Mouse (Mus musculus) forebrain, embryonic 13.5 days (tissue): ENCODE measurements around the gene Akr1d1. TPM values are rescaled to one million over a fixed set of nuclear protein-coding genes. Genes with fewer than 3 reads are reported as not detected.

ENCODE experiments used
- ATAC-seq: fragments of 200-750 bp; cut with Nextera tagmentation; 2 replicates; pipeline ENCODE4 v1.8.0; 2017
- H3K27ac ChIP-seq: fragments of 300-500 bp; sonication (generic); 2 replicates; pipeline ENCODE4 v1.5.1; 2015; ENCODE audit warnings: inconsistent platforms, mild to moderate bottlenecking, moderate library complexity
- H3K27me3 ChIP-seq: fragments of 300-500 bp; sonication (generic); 2 replicates; pipeline ENCODE4 v1.6.1; 2015; ENCODE audit warnings: mild to moderate bottlenecking, inconsistent platforms
- H3K36me3 ChIP-seq: fragments of 300-500 bp; sonication (generic); 2 replicates; pipeline ENCODE4 v1.6.1; 2015; ENCODE audit warnings: mild to moderate bottlenecking, inconsistent platforms; ENCODE audit not compliant: poor library complexity, severe bottlenecking
- H3K4me1 ChIP-seq: fragments of 300-500 bp; sonication (generic); 2 replicates; pipeline ENCODE4 v1.6.1; 2015; ENCODE audit warnings: inconsistent platforms
- H3K4me2 ChIP-seq: fragments of 300-500 bp; sonication (generic); 2 replicates; pipeline ENCODE4 v1.6.1; 2015; ENCODE audit warnings: inconsistent platforms, mild to moderate bottlenecking, moderate library complexity
- H3K4me3 ChIP-seq: fragments of 300-500 bp; sonication (generic); 2 replicates; pipeline ENCODE4 v1.5.1; 2015; ENCODE audit warnings: mild to moderate bottlenecking, inconsistent platforms
- H3K9ac ChIP-seq: fragments of 300-500 bp; sonication (generic); 2 replicates; pipeline ENCODE4 v1.6.1; 2015; ENCODE audit warnings: mild to moderate bottlenecking, inconsistent platforms
- H3K9me3 ChIP-seq: fragments of 300-500 bp; sonication (generic); replicated peaks from 2 replicates; pipeline ENCODE4 v1.6.1; 2016; ENCODE audit warnings: inconsistent platforms
- WGBS: fragments of 180-500 bp; shearing (Covaris S2); methylation state at CpG from one replicate; pipeline ENCODE4 v1.1.7; 2015; 5-methylcytosine and 5-hydroxymethylcytosine counted together
- polyA plus RNA-seq: library from polyadenylated mRNA; unstranded; fragments of >200 nt; fragmentation: Nextera tagmentation; extraction: Ambion mirVana; gene quantifications from 2 replicates; pipeline ENCODE4 v1.2.1, GENCODE M21; 2015

The Akr1d1 gene
- not detected in 2 replicates for polyA plus RNA-seq

DNA sequence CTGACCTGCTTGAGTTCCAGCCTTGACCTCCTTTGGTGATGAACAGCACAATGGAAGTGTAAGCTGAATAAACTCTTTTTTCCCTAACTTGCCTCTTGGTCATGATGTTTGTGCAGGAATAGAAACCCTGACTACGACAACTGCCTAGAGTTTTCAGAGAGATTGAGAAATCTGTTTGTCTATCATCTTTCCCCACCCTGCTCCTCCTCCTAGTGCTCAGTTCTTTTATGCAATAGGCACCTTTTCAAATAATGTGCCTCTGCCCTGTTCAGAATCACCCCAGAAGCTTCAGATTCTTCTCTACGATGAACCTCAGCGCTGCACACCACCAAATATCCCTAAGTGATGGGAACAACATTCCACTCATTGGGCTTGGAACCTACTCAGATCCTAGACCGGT is at the start of gene Akr1d1:
TSS of gene Akr1d1 (plus strand) at position 234 of the 400 bp plus-strand sequence.
- ATAC-seq = no peak

GRCm38 (mm10) chr6:37481147-37481546 is 48.8 kb upstream of the Akr1d1 start:
- Histone ChIP-seq H3K9ac (no peak overlapping the region), H3K36me3 (no peaks in the 10 kb centered on the region), H3K4me1 (no peaks in the 10 kb centered on the region), H3K4me3 (no peak overlapping the region), H3K27me3 (no peaks in the 10 kb centered on the region), H3K4me2 (no peak overlapping the region), H3K9me3 (no peaks in the 10 kb centered on the region), H3K27ac (no peak overlapping the region)
- 95% methylated on average over 3 of the region's 3 CpGs for WGBS
- ATAC-seq = no peak

More for the DNA sequence above, at the start of gene Akr1d1:
- no peaks in the 10 kb centered on the region for H3K36me3 ChIP-seq
- H3K27ac ChIP-seq = no peak within 1 kb of the TSS
- H3K27me3 ChIP-seq = no peaks in the 10 kb centered on the region
- no peaks in the 10 kb centered on the region for H3K9me3 ChIP-seq
- WGBS = 95% methylated on average over 4 of the region's 4 CpGs
- no peak within 1 kb of the TSS for H3K4me3 ChIP-seq
- no peaks in the 10 kb centered on the region for H3K4me1 ChIP-seq
- H3K4me2 ChIP-seq = no peak within 1 kb of the TSS
- H3K9ac ChIP-seq = no peak within 1 kb of the TSS

DNA sequence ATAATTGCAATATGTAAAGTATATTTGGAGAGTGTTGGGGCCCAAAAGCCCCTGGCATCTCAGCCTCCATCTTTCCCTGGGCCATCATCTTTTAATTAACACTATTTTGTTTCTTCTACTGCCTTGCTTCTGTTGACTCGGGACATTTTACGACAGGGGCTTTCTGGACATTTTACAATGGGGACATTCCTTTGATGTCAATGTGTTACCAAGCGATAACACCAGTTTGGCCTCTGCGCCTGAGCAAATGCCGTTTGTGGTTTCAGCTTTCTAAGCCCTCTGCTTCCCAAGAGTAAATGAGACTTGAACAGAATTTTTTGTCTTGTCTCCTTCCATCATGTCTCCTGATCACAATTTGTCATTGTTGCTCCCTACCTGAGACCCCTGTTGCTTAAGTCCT is 46.7 kb upstream of the Akr1d1 start:
- Histone ChIP-seq H3K27ac (no peak overlapping the region), H3K4me2 (no peak overlapping the region), H3K36me3 (no peaks in the 10 kb centered on the region), H3K27me3 (no peaks in the 10 kb centered on the region), H3K9ac (no peak overlapping the region), H3K4me1 (no peaks in the 10 kb centered on the region), H3K4me3 (no peak overlapping the region), H3K9me3 (no peaks in the 10 kb centered on the region)
- ATAC-seq = no peak
- 77% methylated on average over 5 of the region's 5 CpGs for WGBS

DNA sequence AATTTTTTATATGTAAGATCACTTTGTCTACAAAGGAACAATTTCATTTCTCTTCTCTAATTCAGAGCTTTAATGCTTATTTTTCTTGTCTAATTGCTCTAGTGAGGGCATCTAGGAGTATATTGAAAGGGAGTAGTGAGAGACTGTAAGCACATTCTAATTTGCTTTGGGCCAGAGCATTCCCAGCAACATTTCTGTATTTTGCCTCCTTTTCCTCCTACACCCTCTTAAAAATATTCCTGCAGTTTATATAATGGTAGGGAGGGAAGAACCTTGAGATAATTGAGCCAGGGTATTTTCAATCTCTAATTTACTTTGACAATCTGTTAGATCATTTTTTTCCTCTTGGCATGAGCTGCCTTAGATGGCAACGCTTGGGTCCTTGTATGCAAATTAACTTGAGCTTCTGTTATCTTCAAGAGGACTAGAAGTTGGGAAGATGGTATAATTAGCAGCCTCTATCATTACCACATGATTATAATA is 45.3 kb upstream of the Akr1d1 start:
- Histone ChIP-seq H3K4me3 (no peak overlapping the region), H3K4me2 (no peak overlapping the region), H3K36me3 (no peaks in the 10 kb centered on the region), H3K9ac (no peak overlapping the region), H3K27ac (no peak overlapping the region), H3K9me3 (no peaks in the 10 kb centered on the region), H3K4me1 (no peaks in the 10 kb centered on the region), H3K27me3 (no peaks in the 10 kb centered on the region)
- ATAC-seq = no peak
- 65% methylated on average over 1 of the region's 1 CpGs for WGBS

GRCm38 (mm10) chr6:37486502-37486901 is 43.5 kb upstream of the Akr1d1 start:
- Histone ChIP-seq H3K9ac (no peak overlapping the region), H3K36me3 (no peaks in the 10 kb centered on the region), H3K27ac (no peak overlapping the region), H3K9me3 (no peaks in the 10 kb centered on the region), H3K27me3 (no peaks in the 10 kb centered on the region), H3K4me3 (no peak overlapping the region), H3K4me1 (no peaks in the 10 kb centered on the region), H3K4me2 (no peak overlapping the region)
- ATAC-seq = no peak
- WGBS = 92% methylated on average over 4 of the region's 4 CpGs

- ATAC-seq = no peak
- Histone ChIP-seq H3K4me1 (no peaks in the 10 kb centered on the region), H3K9ac (no peak overlapping the region), H3K9me3 (no peaks in the 10 kb centered on the region), H3K4me3 (no peak overlapping the region), H3K27ac (no peak overlapping the region), H3K27me3 (no peaks in the 10 kb centered on the region), H3K4me2 (no peak overlapping the region), H3K36me3 (no peaks in the 10 kb centered on the region)
- 84% methylated on average over 3 of the region's 3 CpGs for WGBS
Measured at GRCm38 (mm10) chr6:37492241-37492640, 37.7 kb upstream of the Akr1d1 start.

GRCm38 (mm10) chr6:37494957-37495356 is 35.0 kb upstream of the Akr1d1 start:
- 93% methylated on average over 1 of the region's 1 CpGs for WGBS
- Histone ChIP-seq H3K4me3 (no peak overlapping the region), H3K36me3 (no peaks in the 10 kb centered on the region), H3K4me1 (no peaks in the 10 kb centered on the region), H3K4me2 (no peak overlapping the region), H3K27ac (no peak overlapping the region), H3K27me3 (no peaks in the 10 kb centered on the region), H3K9ac (no peak overlapping the region), H3K9me3 (peaks cover 9% of the 10 kb centered on the region; the same call in 1 of the 2 replicates)
- no peak for ATAC-seq

GRCm38 (mm10) chr6:37496866-37497265 is 33.1 kb upstream of the Akr1d1 start:
- Histone ChIP-seq H3K4me2 (no peak overlapping the region), H3K27me3 (no peaks in the 10 kb centered on the region), H3K9me3 (peaks cover 11% of the 10 kb centered on the region; the same call in 1 of the 2 replicates), H3K4me3 (no peak overlapping the region), H3K36me3 (no peaks in the 10 kb centered on the region), H3K4me1 (no peaks in the 10 kb centered on the region), H3K9ac (no peak overlapping the region), H3K27ac (no peak overlapping the region)
- WGBS = 95% methylated on average over 1 of the region's 1 CpGs
- no peak for ATAC-seq

GRCm38 (mm10) chr6:37505588-37505987 is 24.4 kb upstream of the Akr1d1 start:
- Histone ChIP-seq H3K27ac (no peak overlapping the region), H3K9me3 (no peaks in the 10 kb centered on the region), H3K9ac (no peak overlapping the region), H3K4me3 (no peak overlapping the region), H3K27me3 (no peaks in the 10 kb centered on the region), H3K4me2 (no peak overlapping the region), H3K4me1 (no peaks in the 10 kb centered on the region), H3K36me3 (no peaks in the 10 kb centered on the region)
- ATAC-seq = no peak
- WGBS = 86% methylated on average over 2 of the region's 2 CpGs

DNA sequence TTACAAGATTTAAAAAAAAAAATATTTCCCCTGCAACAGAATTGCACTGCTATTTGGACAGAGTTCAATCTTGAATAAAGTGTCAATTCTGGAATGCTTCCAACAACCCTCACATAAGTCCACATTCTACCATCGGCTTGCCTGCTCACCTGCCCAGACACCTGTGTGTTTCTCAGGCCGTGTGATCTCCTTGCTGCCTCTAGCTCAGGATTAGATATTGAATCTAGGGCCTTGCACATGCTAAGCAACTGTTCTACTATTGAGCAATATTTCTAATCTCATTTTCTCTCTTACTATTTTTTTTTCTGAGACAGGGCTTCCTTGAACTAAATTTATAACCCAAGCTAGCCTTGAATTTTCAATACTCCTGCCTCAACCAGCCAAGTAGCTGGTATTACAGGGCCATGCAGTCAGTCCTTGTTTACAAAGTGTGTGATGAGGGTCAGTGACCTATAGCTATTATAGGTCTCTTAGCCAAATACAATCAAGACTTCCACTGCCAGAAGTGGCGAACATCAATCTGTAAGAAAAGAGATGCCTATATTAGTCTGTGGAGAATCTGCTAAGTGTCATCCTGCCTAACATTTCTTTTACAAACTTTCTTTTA is 23.0 kb upstream of the Akr1d1 start:
- 83% methylated on average over 3 of the region's 3 CpGs for WGBS
- Histone ChIP-seq H3K4me2 (no peak overlapping the region), H3K4me3 (no peak overlapping the region), H3K9ac (no peak overlapping the region), H3K9me3 (no peaks in the 10 kb centered on the region), H3K4me1 (no peaks in the 10 kb centered on the region), H3K27ac (no peak overlapping the region), H3K27me3 (no peaks in the 10 kb centered on the region), H3K36me3 (no peaks in the 10 kb centered on the region)
- ATAC-seq = no peak

DNA sequence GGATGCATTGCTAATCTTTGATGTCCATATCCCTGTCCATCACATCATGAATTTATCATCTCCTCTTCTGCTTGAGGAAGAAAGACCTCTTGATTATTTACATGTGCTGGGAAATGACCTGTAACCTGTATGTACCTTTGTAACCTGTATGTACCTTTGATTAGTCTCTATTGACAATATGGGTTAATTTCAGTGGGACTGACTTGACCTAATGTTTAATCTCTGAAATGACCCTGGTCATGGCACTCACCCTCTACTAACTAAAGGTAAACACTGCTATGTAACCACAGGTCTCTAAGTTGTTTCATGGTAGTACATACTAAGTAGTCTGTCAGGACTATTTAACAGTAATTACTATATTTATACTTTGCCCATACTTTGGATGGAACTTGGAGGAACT is 19.2 kb upstream of the Akr1d1 start:
- Histone ChIP-seq H3K27me3 (no peaks in the 10 kb centered on the region), H3K4me2 (no peak overlapping the region), H3K4me3 (no peak overlapping the region), H3K27ac (no peak overlapping the region), H3K9me3 (no peaks in the 10 kb centered on the region), H3K36me3 (no peaks in the 10 kb centered on the region), H3K4me1 (no peaks in the 10 kb centered on the region), H3K9ac (no peak overlapping the region)
- ATAC-seq = no peak

- 89% methylated on average over 13 of the region's 13 CpGs for WGBS
- Histone ChIP-seq H3K27ac (no peak overlapping the region), H3K4me2 (no peak overlapping the region), H3K27me3 (no peaks in the 10 kb centered on the region), H3K9ac (no peak overlapping the region), H3K4me3 (no peak overlapping the region), H3K9me3 (no peaks in the 10 kb centered on the region), H3K4me1 (no peaks in the 10 kb centered on the region), H3K36me3 (no peaks in the 10 kb centered on the region)
- no peak for ATAC-seq
Measured at GRCm38 (mm10) chr6:37520631-37521375, 9.2 kb upstream of the Akr1d1 start.
